Mouse (Mus musculus): ENCODE results near the gene Prss29. TPM values are rescaled to one million over a fixed set of nuclear protein-coding genes. Genes with fewer than 3 reads are reported as not detected.
A peak's percentile ranks its signal among the peaks of the same experiment; 100 is the strongest.

The Prss29 gene
- polyA plus RNA-seq, 1 experiment from 2014 or later, result not detected

DNA sequence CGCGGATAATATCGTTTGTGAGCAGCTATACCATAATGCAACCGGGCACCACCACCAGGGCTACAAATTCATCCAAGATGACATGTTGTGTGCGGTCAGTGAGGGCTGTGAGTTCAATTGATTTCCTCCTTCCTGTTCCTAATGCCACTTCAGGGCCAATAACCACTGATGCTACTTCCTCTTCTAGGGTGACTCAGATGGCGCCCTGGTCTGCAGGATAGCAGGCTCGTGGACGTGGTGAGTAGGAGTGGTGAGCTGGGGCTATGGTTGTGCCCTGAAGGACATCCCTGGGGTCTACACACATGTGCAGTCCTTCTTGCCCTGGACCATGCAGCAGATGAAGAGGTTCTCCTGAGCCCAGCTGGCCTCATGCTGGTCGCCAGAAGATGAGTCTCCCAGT is 13.9 kb downstream of the Prss29 start:
- H3K9me3 ChIP-seq (ENCODE audit: control insufficient read depth, low read length), result no peaks in the 10 kb centered on the region
- no peak for ATAC-seq (replicated peaks; ENCODE audit: low FRiP score)
- H3K27me3 ChIP-seq (ENCODE audit: control insufficient read depth, insufficient read depth, low read length), result peaks cover 2% of the 10 kb centered on the region; the same call in 1 of the 2 replicates
- no peak overlapping the region for H3K4me2 ChIP-seq (ENCODE audit: low read depth, low read length, severe bottlenecking)
- no peak overlapping the region for H3K4me3 ChIP-seq (ENCODE audit: low read depth, low read length)
- H3K27ac ChIP-seq (ENCODE audit: low read depth, low read length), result no peak overlapping the region
- no peak overlapping the region for H3K9ac ChIP-seq (ENCODE audit: low read length)
- 81% methylated on average over 9 of the region's 9 CpGs for WGBS
- no peaks in the 10 kb centered on the region for H3K4me1 ChIP-seq (replicated peaks; ENCODE audit: control insufficient read depth, insufficient read depth, low read length)
- H3K36me3 ChIP-seq (ENCODE audit: control insufficient read depth, insufficient read depth, low read length), result no peaks in the 10 kb centered on the region
- no peak for DNase-seq (ENCODE audit: low spot score)

- Histone ChIP-seq H3K27me3 (ENCODE audit: control insufficient read depth, insufficient read depth, low read length) (peaks cover 2% of the 10 kb centered on the region; the same call in 1 of the 2 replicates), H3K4me3 (ENCODE audit: low read depth, low read length) (no peak overlapping the region), H3K4me2 (ENCODE audit: low read depth, low read length, severe bottlenecking) (no peak overlapping the region), H3K36me3 (ENCODE audit: control insufficient read depth, insufficient read depth, low read length) (no peaks in the 10 kb centered on the region), H3K9me3 (ENCODE audit: control insufficient read depth, low read length) (no peaks in the 10 kb centered on the region), H3K27ac (ENCODE audit: low read depth, low read length) (no peak overlapping the region), H3K4me1 (replicated peaks; ENCODE audit: control insufficient read depth, insufficient read depth, low read length) (no peaks in the 10 kb centered on the region), H3K9ac (ENCODE audit: low read length) (no peak overlapping the region)
- WGBS, result 5% methylated on average over 8 of the region's 8 CpGs
- ATAC-seq (replicated peaks; ENCODE audit: low FRiP score) (no peak), DNase-seq (ENCODE audit: low spot score) (peak; percentile 87)
These were observed 15.5 kb downstream of the Prss29 start for GRCm38 (mm10) chr17:25333943-25334342.

DNA sequence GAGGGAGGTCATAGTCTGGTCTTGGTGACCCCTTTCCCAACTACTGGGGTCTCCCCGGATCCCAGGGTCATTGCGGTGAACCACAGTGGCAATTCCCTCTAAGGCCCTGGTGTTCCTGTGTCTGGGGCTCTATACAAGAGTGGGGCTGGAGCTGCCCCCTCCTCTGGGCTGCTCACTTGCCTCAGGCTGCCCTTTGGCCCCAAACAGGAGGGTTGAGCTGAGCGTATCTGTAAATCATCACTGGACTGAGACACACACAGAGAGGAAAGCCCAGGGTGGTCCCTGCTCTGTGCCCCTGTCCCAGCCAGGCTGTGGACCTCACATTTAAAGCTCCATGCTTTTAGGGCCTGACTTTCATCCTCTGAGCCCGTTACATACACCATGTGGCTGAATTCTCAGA is 19.8 kb downstream of the Prss29 start:
- H3K36me3 ChIP-seq (ENCODE audit: control insufficient read depth, insufficient read depth, low read length), result no peaks in the 10 kb centered on the region
- 81% methylated on average over 4 of the region's 4 CpGs for WGBS
- H3K4me3 ChIP-seq (ENCODE audit: low read depth, low read length), result no peak overlapping the region
- H3K9me3 ChIP-seq (ENCODE audit: control insufficient read depth, low read length), result no peaks in the 10 kb centered on the region
- no peaks in the 10 kb centered on the region for H3K4me1 ChIP-seq (replicated peaks; ENCODE audit: control insufficient read depth, insufficient read depth, low read length)
- no peak overlapping the region for H3K9ac ChIP-seq (ENCODE audit: low read length)
- DNase-seq (ENCODE audit: low spot score) (no peak), ATAC-seq (replicated peaks; ENCODE audit: low FRiP score) (no peak)
- H3K27ac ChIP-seq (ENCODE audit: low read depth, low read length), result no peak overlapping the region
- H3K4me2 ChIP-seq (ENCODE audit: low read depth, low read length, severe bottlenecking), result no peak overlapping the region
- H3K27me3 ChIP-seq (ENCODE audit: control insufficient read depth, insufficient read depth, low read length), result no peaks in the 10 kb centered on the region

DNA sequence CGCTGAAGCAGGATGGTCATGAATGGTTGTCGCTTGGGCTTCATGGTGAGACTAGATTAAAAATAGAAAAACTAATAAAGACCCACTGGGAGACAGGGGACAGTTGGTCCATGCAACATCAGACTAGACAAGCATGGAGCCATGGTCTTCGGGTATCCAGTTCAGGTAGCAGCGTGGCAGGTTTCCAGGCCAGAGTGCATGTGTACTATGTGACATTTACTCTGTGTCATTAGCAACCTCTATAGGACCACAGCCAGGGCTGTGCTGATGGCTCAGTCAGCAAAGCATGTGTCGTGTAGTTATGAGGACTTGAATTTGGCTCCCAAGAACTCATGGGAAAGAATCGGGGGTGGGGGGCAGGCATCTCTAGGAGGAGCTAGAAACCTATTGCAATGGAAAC is 21.5 kb downstream of the Prss29 start:
- Histone ChIP-seq H3K4me2 (ENCODE audit: low read depth, low read length, severe bottlenecking) (no peak overlapping the region), H3K9ac (ENCODE audit: low read length) (no peak overlapping the region), H3K4me1 (replicated peaks; ENCODE audit: control insufficient read depth, insufficient read depth, low read length) (no peaks in the 10 kb centered on the region), H3K27me3 (ENCODE audit: control insufficient read depth, insufficient read depth, low read length) (no peaks in the 10 kb centered on the region), H3K36me3 (ENCODE audit: control insufficient read depth, insufficient read depth, low read length) (no peaks in the 10 kb centered on the region), H3K4me3 (ENCODE audit: low read depth, low read length) (no peak overlapping the region), H3K27ac (ENCODE audit: low read depth, low read length) (no peak overlapping the region), H3K9me3 (ENCODE audit: control insufficient read depth, low read length) (no peaks in the 10 kb centered on the region)
- ATAC-seq (replicated peaks; ENCODE audit: low FRiP score) (no peak), DNase-seq (ENCODE audit: low spot score) (no peak)
- 86% methylated on average over 6 of the region's 6 CpGs for WGBS

DNA sequence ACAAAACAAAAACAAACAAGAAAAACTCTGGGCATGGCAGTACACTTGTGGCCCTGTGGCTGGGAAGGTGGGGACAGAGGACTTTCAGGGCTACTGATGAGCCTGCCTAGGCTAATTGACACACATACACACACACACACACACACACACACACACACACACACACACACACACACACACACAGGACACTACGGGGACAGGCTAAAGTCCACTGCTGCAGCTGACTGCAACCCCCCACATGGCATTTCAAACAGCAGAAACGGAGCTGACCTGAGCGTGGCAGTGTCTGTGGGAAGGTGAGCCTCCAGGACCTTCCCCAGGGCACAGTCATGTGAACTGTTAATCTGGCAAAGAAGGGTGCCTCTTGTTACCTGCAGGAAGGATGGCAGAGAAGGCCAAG is 23.0 kb downstream of the Prss29 start:
- no peaks in the 10 kb centered on the region for H3K27me3 ChIP-seq (ENCODE audit: control insufficient read depth, insufficient read depth, low read length)
- ATAC-seq (replicated peaks; ENCODE audit: low FRiP score), result no peak
- no peaks in the 10 kb centered on the region for H3K36me3 ChIP-seq (ENCODE audit: control insufficient read depth, insufficient read depth, low read length)
- no peak overlapping the region for H3K4me2 ChIP-seq (ENCODE audit: low read depth, low read length, severe bottlenecking)
- no peak overlapping the region for H3K9ac ChIP-seq (ENCODE audit: low read length)
- WGBS, result 62% methylated on average over 3 of the region's 3 CpGs
- H3K9me3 ChIP-seq (ENCODE audit: control insufficient read depth, low read length), result no peaks in the 10 kb centered on the region
- no peaks in the 10 kb centered on the region for H3K4me1 ChIP-seq (replicated peaks; ENCODE audit: control insufficient read depth, insufficient read depth, low read length)
- no peak overlapping the region for H3K4me3 ChIP-seq (ENCODE audit: low read depth, low read length)
- DNase-seq (ENCODE audit: low spot score), result no peak
- no peak overlapping the region for H3K27ac ChIP-seq (ENCODE audit: low read depth, low read length)

DNA sequence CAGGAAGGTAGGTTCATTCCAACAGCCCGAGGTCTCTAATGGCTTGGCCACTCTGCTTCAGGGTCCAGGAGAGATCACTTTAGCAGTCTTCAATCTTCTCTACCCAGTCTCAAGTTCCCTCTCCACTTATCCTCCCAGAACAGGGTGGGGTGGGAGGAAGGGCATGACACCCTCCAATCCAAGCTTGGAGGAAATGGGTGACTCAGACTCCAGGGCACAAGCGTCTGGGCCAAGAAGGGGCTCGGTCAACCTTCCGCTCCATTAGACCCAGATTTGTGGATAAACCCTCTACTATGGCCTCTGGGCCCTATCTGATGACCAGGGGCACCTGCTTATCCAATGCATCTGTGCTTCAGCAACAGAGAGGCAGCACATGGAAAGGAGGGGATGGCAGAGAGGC is 27.0 kb downstream of the Prss29 start, which contains the start of gene Tpsab1:
Tpsab1 (minus strand) TSS at position 101 of the 400 bp plus-strand sequence.
- no peaks in the 10 kb centered on the region for H3K27me3 ChIP-seq (ENCODE audit: control insufficient read depth, insufficient read depth, low read length)
- H3K4me2 ChIP-seq (ENCODE audit: low read depth, low read length, severe bottlenecking), result no peak within 1 kb of the TSS
- no peaks in the 10 kb centered on the region for H3K36me3 ChIP-seq (ENCODE audit: control insufficient read depth, insufficient read depth, low read length)
- no peaks in the 10 kb centered on the region for H3K9me3 ChIP-seq (ENCODE audit: control insufficient read depth, low read length)
- DNase-seq (ENCODE audit: low spot score) (no peak), ATAC-seq (replicated peaks; ENCODE audit: low FRiP score) (no peak)
- no peak within 1 kb of the TSS for H3K27ac ChIP-seq (ENCODE audit: low read depth, low read length)
- H3K4me1 ChIP-seq (replicated peaks; ENCODE audit: control insufficient read depth, insufficient read depth, low read length), result no peaks in the 10 kb centered on the region
- H3K4me3 ChIP-seq (ENCODE audit: low read depth, low read length), result no peak within 1 kb of the TSS
- H3K9ac ChIP-seq (ENCODE audit: low read length), result no peak within 1 kb of the TSS
- 85% methylated on average over 4 of the region's 4 CpGs for WGBS

- Histone ChIP-seq H3K36me3 (ENCODE audit: control insufficient read depth, insufficient read depth, low read length) (no peaks in the 10 kb centered on the region), H3K4me1 (replicated peaks; ENCODE audit: control insufficient read depth, insufficient read depth, low read length) (no peaks in the 10 kb centered on the region), H3K27me3 (ENCODE audit: control insufficient read depth, insufficient read depth, low read length) (no peaks in the 10 kb centered on the region), H3K4me2 (ENCODE audit: low read depth, low read length, severe bottlenecking) (no peak overlapping the region), H3K27ac (ENCODE audit: low read depth, low read length) (no peak overlapping the region), H3K4me3 (ENCODE audit: low read depth, low read length) (no peak overlapping the region), H3K9ac (ENCODE audit: low read length) (no peak overlapping the region), H3K9me3 (ENCODE audit: control insufficient read depth, low read length) (no peaks in the 10 kb centered on the region)
- DNase-seq (ENCODE audit: low spot score) (no peak), ATAC-seq (replicated peaks; ENCODE audit: low FRiP score) (no peak)
- 69% methylated on average over 2 of the region's 2 CpGs for WGBS
These were observed 42.8 kb downstream of the Prss29 start for GRCm38 (mm10) chr17:25361291-25361690.

DNA sequence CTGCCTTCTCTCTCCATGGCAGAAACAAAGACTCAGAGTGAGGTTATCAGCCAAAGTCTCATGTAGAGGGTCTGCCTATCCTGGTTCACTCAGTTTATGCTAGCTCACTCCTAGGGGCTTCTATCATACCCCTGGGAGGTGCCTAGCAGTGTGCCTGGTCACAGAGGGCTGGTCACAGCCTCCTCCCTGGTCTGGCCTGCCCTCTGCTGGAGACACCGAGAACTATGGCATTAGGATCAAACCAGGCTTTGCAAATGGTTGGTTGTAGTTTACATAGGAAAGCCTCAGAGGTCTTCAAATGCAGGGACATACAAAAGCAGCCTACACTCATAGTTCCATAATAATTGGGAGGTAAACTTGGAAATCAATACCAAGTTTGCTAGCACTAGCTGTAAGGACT is 45.3 kb downstream of the Prss29 start:
- H3K27me3 ChIP-seq (ENCODE audit: control insufficient read depth, insufficient read depth, low read length), result no peaks in the 10 kb centered on the region
- H3K4me3 ChIP-seq (ENCODE audit: low read depth, low read length), result no peak overlapping the region
- 3% methylated on average over 1 of the region's 1 CpGs for WGBS
- H3K9ac ChIP-seq (ENCODE audit: low read length), result no peak overlapping the region
- DNase-seq (ENCODE audit: low spot score), result no peak
- no peaks in the 10 kb centered on the region for H3K36me3 ChIP-seq (ENCODE audit: control insufficient read depth, insufficient read depth, low read length)
- no peak overlapping the region for H3K27ac ChIP-seq (ENCODE audit: low read depth, low read length)
- no peaks in the 10 kb centered on the region for H3K4me1 ChIP-seq (replicated peaks; ENCODE audit: control insufficient read depth, insufficient read depth, low read length)
- H3K4me2 ChIP-seq (ENCODE audit: low read depth, low read length, severe bottlenecking), result no peak overlapping the region
- ATAC-seq (replicated peaks; ENCODE audit: low FRiP score), result no peak
- no peaks in the 10 kb centered on the region for H3K9me3 ChIP-seq (ENCODE audit: control insufficient read depth, low read length)

DNA sequence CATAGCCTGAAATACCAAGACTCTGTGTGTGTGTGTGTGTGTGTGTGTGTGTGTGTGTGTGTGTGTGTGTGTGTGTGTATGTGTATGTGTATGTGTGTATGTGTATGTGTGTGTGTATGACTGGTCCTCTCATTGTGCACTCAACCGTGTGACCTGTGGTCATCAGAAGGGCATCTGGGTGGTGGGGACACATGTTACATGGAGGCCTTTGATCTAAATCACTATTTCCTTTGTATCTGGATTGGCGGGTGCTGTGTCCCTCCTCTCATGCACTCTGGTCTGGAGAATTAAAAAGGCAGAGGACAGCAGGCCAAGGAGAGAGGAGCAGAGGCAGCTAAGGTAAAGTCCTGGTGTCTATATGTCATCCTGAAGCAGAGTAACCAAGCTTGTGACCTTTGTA is 47.6 kb downstream of the Prss29 start, which contains the start of gene Tpsb2:
Tpsb2 (plus strand) TSS at position 301 of the 400 bp plus-strand sequence.
- Histone ChIP-seq H3K4me2 (ENCODE audit: low read depth, low read length, severe bottlenecking) (no peak within 1 kb of the TSS), H3K9ac (ENCODE audit: low read length) (no peak within 1 kb of the TSS), H3K4me1 (replicated peaks; ENCODE audit: control insufficient read depth, insufficient read depth, low read length) (no peaks in the 10 kb centered on the region), H3K27ac (ENCODE audit: low read depth, low read length) (no peak within 1 kb of the TSS), H3K27me3 (ENCODE audit: control insufficient read depth, insufficient read depth, low read length) (no peaks in the 10 kb centered on the region), H3K4me3 (ENCODE audit: low read depth, low read length) (no peak within 1 kb of the TSS), H3K9me3 (ENCODE audit: control insufficient read depth, low read length) (no peaks in the 10 kb centered on the region), H3K36me3 (ENCODE audit: control insufficient read depth, insufficient read depth, low read length) (no peaks in the 10 kb centered on the region)
- DNase-seq (ENCODE audit: low spot score), result no peak
- ATAC-seq (replicated peaks; ENCODE audit: low FRiP score), result no peak
- 77% methylated on average over 2 of the region's 2 CpGs for WGBS
